Mouse (Mus musculus): ENCODE measurements around the gene Cbwd1.

- TF ChIP-seq CTCF (IDR thresholded peaks at IDR 0.05; ENCODE audit: low read depth) = no peak
- TF ChIP-seq EP300 (IDR thresholded peaks at IDR 0.05; ENCODE audit: low read depth) = no peak
Measured at GRCm38 (mm10) chr19:24998561-24998960, 37.2 kb upstream of the Cbwd1 start.
